Mouse (Mus musculus): ENCODE data around the gene Gm9936. TPM values are rescaled to one million over a fixed set of nuclear protein-coding genes. Genes with fewer than 3 reads are reported as not detected.

Gene Gm9936
- polyA plus RNA-seq, 1 experiment, result not detected

GRCm38 (mm10) chr5:114818124-114818523 lies 40.4 kb downstream of the Gm9936 start:
- TF ChIP-seq CTCF (IDR thresholded peaks at IDR 0.05; ENCODE audit: extremely low read depth, insufficient read length, insufficient replicate concordance, low read depth, low read length) (no peak), POLR2A (IDR thresholded peaks at IDR 0.05; ENCODE audit: low read depth, low read length) (no peak)
- H3K4me3 ChIP-seq (ENCODE audit: low read depth, low read length), result no peak overlapping the region
- no peaks in the 10 kb centered on the region for H3K36me3 ChIP-seq (ENCODE audit: control insufficient read depth, insufficient read depth, low read length)
- 71% methylated on average over 11 of the region's 11 CpGs for WGBS
- H3K4me1 ChIP-seq (ENCODE audit: control insufficient read depth, insufficient read depth, insufficient read length, low read length), result peaks cover 1% of the 10 kb centered on the region; the same call in 1 of the 2 replicates
- H3K27me3 ChIP-seq (ENCODE audit: control insufficient read depth, insufficient read depth, low read length), result no peaks in the 10 kb centered on the region
- no peak overlapping the region for H3K27ac ChIP-seq (ENCODE audit: insufficient read depth, low read depth, low read length)

DNA sequence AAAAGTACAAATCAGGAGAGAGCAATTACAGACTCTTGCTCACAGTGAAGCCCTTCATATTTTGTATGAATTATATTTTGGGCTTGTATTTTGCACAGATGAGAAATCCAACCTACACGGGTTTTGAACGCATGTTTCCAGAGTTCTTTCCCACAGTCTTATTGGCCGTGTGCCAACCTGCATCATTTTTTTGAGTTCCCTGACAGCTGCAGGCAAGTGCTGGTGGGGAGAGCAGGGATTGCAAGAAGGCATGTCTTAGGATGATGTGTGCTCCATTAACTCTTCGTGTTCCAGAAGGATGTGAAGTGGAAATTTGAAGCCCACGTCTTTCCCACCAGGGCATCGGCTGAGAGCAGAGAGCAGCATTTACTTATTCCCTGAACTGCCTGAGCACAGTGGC lies 41.9 kb downstream of the Gm9936 start:
- WGBS, result 74% methylated on average over 6 of the region's 6 CpGs
- no peaks in the 10 kb centered on the region for H3K36me3 ChIP-seq (ENCODE audit: control insufficient read depth, insufficient read depth, low read length)
- no peaks in the 10 kb centered on the region for H3K27me3 ChIP-seq (ENCODE audit: control insufficient read depth, insufficient read depth, low read length)
- no peak overlapping the region for H3K27ac ChIP-seq (ENCODE audit: insufficient read depth, low read depth, low read length)
- no peak for TF ChIP-seq POLR2A (IDR thresholded peaks at IDR 0.05; ENCODE audit: low read depth, low read length)
- no peak for TF ChIP-seq CTCF (IDR thresholded peaks at IDR 0.05; ENCODE audit: extremely low read depth, insufficient read length, insufficient replicate concordance, low read depth, low read length)
- no peaks in the 10 kb centered on the region for H3K4me1 ChIP-seq (ENCODE audit: control insufficient read depth, insufficient read depth, insufficient read length, low read length)
- no peak overlapping the region for H3K4me3 ChIP-seq (ENCODE audit: low read depth, low read length)

DNA sequence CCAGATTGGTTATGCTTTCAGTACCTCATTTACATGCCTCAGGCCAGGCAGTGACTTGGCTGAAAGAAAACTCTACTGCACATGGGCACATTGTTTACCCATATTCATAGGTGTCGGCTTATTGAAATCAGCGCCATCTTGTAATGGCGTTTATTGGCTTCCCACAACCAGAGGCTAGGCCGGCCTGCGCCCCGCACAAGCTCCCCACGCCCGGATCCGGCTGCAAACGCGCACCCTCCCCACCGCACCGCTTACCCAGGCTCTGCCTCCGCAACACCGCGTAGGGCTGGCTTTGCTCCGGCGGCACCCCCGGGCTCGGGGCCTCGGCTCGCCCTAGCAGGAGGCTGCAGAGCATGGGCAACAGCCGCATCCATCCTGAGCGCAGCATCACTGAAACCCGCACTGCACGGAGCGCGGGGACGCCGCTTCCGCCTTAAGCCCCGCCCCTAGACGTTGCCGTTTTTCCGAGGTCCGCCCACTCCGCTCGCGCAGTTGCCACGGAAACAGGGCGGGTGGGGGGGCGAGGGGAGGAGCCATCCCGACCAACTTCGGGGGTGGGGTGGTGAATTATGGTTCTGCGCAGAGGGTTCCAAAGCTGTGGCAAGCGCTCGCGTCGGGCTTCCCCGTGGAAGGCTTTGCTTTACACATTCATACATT lies 44.8 kb downstream of the Gm9936 start:
- Histone ChIP-seq H3K4me3 (ENCODE audit: low read depth, low read length) (peak overlapping the region; percentile 77), H3K4me1 (ENCODE audit: control insufficient read depth, insufficient read depth, insufficient read length, low read length) (no peaks in the 10 kb centered on the region), H3K27ac (ENCODE audit: insufficient read depth, low read depth, low read length) (peak overlapping the region; percentile 1; the same call in 1 of the 2 replicates), H3K36me3 (ENCODE audit: control insufficient read depth, insufficient read depth, low read length) (0 out of 2 replicates have a peak, but pooled peaks cover under 1% of the 10 kb centered on the region), H3K27me3 (ENCODE audit: control insufficient read depth, insufficient read depth, low read length) (no peaks in the 10 kb centered on the region)
- WGBS, result under 1% methylated on average over 50 of the region's 50 CpGs
- peak; percentile 47; the same call in 1 of the 2 replicates for TF ChIP-seq POLR2A (IDR thresholded peaks at IDR 0.05; ENCODE audit: low read depth, low read length)
- TF ChIP-seq CTCF (IDR thresholded peaks at IDR 0.05; ENCODE audit: extremely low read depth, insufficient read length, insufficient replicate concordance, low read depth, low read length), result no peak

- no peak overlapping the region for H3K4me3 ChIP-seq (ENCODE audit: low read depth, low read length)
- H3K27ac ChIP-seq (ENCODE audit: insufficient read depth, low read depth, low read length), result no peak overlapping the region
- peaks cover 13% of the 10 kb centered on the region for H3K36me3 ChIP-seq (ENCODE audit: control insufficient read depth, insufficient read depth, low read length)
- no peaks in the 10 kb centered on the region for H3K27me3 ChIP-seq (ENCODE audit: control insufficient read depth, insufficient read depth, low read length)
- TF ChIP-seq POLR2A (IDR thresholded peaks at IDR 0.05; ENCODE audit: low read depth, low read length) (no peak), CTCF (IDR thresholded peaks at IDR 0.05; ENCODE audit: extremely low read depth, insufficient read length, insufficient replicate concordance, low read depth, low read length) (no peak)
- 92% methylated on average over 5 of the region's 5 CpGs for WGBS
- H3K4me1 ChIP-seq (ENCODE audit: control insufficient read depth, insufficient read depth, insufficient read length, low read length), result no peaks in the 10 kb centered on the region
These were observed 48.7 kb downstream of the Gm9936 start for GRCm38 (mm10) chr5:114809826-114810225.

- H3K27me3 ChIP-seq (ENCODE audit: control insufficient read depth, insufficient read depth, low read length), result no peaks in the 10 kb centered on the region
- WGBS, result 83% methylated on average over 10 of the region's 10 CpGs
- no peak overlapping the region for H3K27ac ChIP-seq (ENCODE audit: insufficient read depth, low read depth, low read length)
- H3K36me3 ChIP-seq (ENCODE audit: control insufficient read depth, insufficient read depth, low read length), result peaks cover 18% of the 10 kb centered on the region
- H3K4me3 ChIP-seq (ENCODE audit: low read depth, low read length), result no peak overlapping the region
- no peak for TF ChIP-seq POLR2A (IDR thresholded peaks at IDR 0.05; ENCODE audit: low read depth, low read length)
- no peak for TF ChIP-seq CTCF (IDR thresholded peaks at IDR 0.05; ENCODE audit: extremely low read depth, insufficient read length, insufficient replicate concordance, low read depth, low read length)
- H3K4me1 ChIP-seq (ENCODE audit: control insufficient read depth, insufficient read depth, insufficient read length, low read length), result no peaks in the 10 kb centered on the region
These were observed 49.2 kb downstream of the Gm9936 start for GRCm38 (mm10) chr5:114809181-114809756.

GRCm38 (mm10) chr5:114808385-114808784 lies 50.1 kb downstream of the Gm9936 start:
- WGBS, result 91% methylated on average over 8 of the region's 8 CpGs
- H3K36me3 ChIP-seq (ENCODE audit: control insufficient read depth, insufficient read depth, low read length), result peaks cover 26% of the 10 kb centered on the region
- no peaks in the 10 kb centered on the region for H3K27me3 ChIP-seq (ENCODE audit: control insufficient read depth, insufficient read depth, low read length)
- TF ChIP-seq POLR2A (IDR thresholded peaks at IDR 0.05; ENCODE audit: low read depth, low read length) (no peak), CTCF (IDR thresholded peaks at IDR 0.05; ENCODE audit: extremely low read depth, insufficient read length, insufficient replicate concordance, low read depth, low read length) (no peak)
- no peak overlapping the region for H3K27ac ChIP-seq (ENCODE audit: insufficient read depth, low read depth, low read length)
- no peaks in the 10 kb centered on the region for H3K4me1 ChIP-seq (ENCODE audit: control insufficient read depth, insufficient read depth, insufficient read length, low read length)
- no peak overlapping the region for H3K4me3 ChIP-seq (ENCODE audit: low read depth, low read length)

GRCm38 (mm10) chr5:114807893-114808292 lies 50.6 kb downstream of the Gm9936 start:
- TF ChIP-seq CTCF (IDR thresholded peaks at IDR 0.05; ENCODE audit: extremely low read depth, insufficient read length, insufficient replicate concordance, low read depth, low read length) (no peak), POLR2A (IDR thresholded peaks at IDR 0.05; ENCODE audit: low read depth, low read length) (no peak)
- H3K4me3 ChIP-seq (ENCODE audit: low read depth, low read length), result no peak overlapping the region

More at GRCm38 (mm10) chr5:114807893-114808292, 50.6 kb downstream of the Gm9936 start:
- peaks cover 31% of the 10 kb centered on the region for H3K36me3 ChIP-seq (ENCODE audit: control insufficient read depth, insufficient read depth, low read length)
- H3K4me1 ChIP-seq (ENCODE audit: control insufficient read depth, insufficient read depth, insufficient read length, low read length), result no peaks in the 10 kb centered on the region
- WGBS, result 90% methylated on average over 6 of the region's 6 CpGs
- H3K27me3 ChIP-seq (ENCODE audit: control insufficient read depth, insufficient read depth, low read length), result no peaks in the 10 kb centered on the region
- H3K27ac ChIP-seq (ENCODE audit: insufficient read depth, low read depth, low read length), result no peak overlapping the region
